Mouse (Mus musculus): ENCODE measurements at regions not wholly inside any gene's neighbourhood (a gene's known extent, or its start where the extent isn't known, plus 50 kb on each side); places are given as distances from the start of the nearest gene placed in this dataset.
"Not testable (repeated sequence)": the region's sequence is repeated elsewhere in the genome, so short reads cannot be mapped to it uniquely, and the experiment has no call there.

GRCm38 (mm10) chrX:31775937-31776336 lies 59.0 kb upstream of the Btbd35f25 start:
- not testable (repeated sequence) for H3K27ac ChIP-seq (ENCODE audit: low read depth); ATAC-seq (ENCODE audit: insufficient read depth, low read depth); H3K9ac ChIP-seq (replicated peaks; ENCODE audit: low read depth, low read length); H3K36me3 ChIP-seq (replicated peaks; ENCODE audit: control insufficient read depth, insufficient read depth, low read length); DNase-seq (ENCODE audit: low spot score); H3K4me3 ChIP-seq (ENCODE audit: low read depth, low read length); H3K4me2 ChIP-seq (ENCODE audit: low read depth, low read length); H3K27me3 ChIP-seq (ENCODE audit: control insufficient read depth, insufficient read depth, low read length); H3K4me1 ChIP-seq (ENCODE audit: control insufficient read depth, insufficient read depth)
- 77% methylated on average over 8 of the region's 8 CpGs for WGBS
- peaks cover 36% of the 10 kb centered on the region for H3K9me3 ChIP-seq (replicated peaks; ENCODE audit: control insufficient read depth, low read length)

GRCm38 (mm10) chrX:31775255-31775654 lies 58.3 kb upstream of the Btbd35f25 start:
- H3K27ac ChIP-seq (ENCODE audit: low read depth), result no peak overlapping the region
- WGBS, result 76% methylated on average over 3 of the region's 3 CpGs
- no peaks in the 10 kb centered on the region for H3K36me3 ChIP-seq (replicated peaks; ENCODE audit: control insufficient read depth, insufficient read depth, low read length)
- no peaks in the 10 kb centered on the region for H3K27me3 ChIP-seq (ENCODE audit: control insufficient read depth, insufficient read depth, low read length)
- no peak for DNase-seq (ENCODE audit: low spot score)
- no peaks in the 10 kb centered on the region for H3K4me1 ChIP-seq (ENCODE audit: control insufficient read depth, insufficient read depth)
- H3K4me3 ChIP-seq (ENCODE audit: low read depth, low read length), result no peak overlapping the region
- H3K9ac ChIP-seq (replicated peaks; ENCODE audit: low read depth, low read length), result no peak overlapping the region
- peak; percentile 30; the same call in 1 of the 2 replicates for ATAC-seq (ENCODE audit: insufficient read depth, low read depth)
- H3K9me3 ChIP-seq (replicated peaks; ENCODE audit: control insufficient read depth, low read length), result peaks cover 36% of the 10 kb centered on the region
- no peak for TF ChIP-seq EP300 (IDR thresholded peaks at IDR 0.05; ENCODE audit: low read depth)
- TF ChIP-seq CTCF (IDR thresholded peaks at IDR 0.05; ENCODE audit: low read depth), result no peak
- no peak overlapping the region for H3K4me2 ChIP-seq (ENCODE audit: low read depth, low read length)
